Mouse (Mus musculus) CH12.LX (cell line): Measurements from ENCODE around the gene Cenpl. TPM values are rescaled to one million over a fixed set of nuclear protein-coding genes. Genes with fewer than 3 reads are reported as not detected.

ENCODE experiments used
- DNase-seq: peaks from one replicate; pipeline ENCODE4 v3.0.0-alpha.2; 2013; ENCODE audit errors: extremely low read depth
- H3K27ac ChIP-seq: 2 replicates; pipeline ENCODE4 v1.5.1; 2012; ENCODE audit warnings: low read depth, mild to moderate bottlenecking, control low read depth, moderate library complexity; ENCODE audit not compliant: insufficient read depth
- H3K27me3 ChIP-seq: replicated peaks from 2 replicates; pipeline ENCODE3; 2012; ENCODE audit warnings: inconsistent platforms
- H3K36me3 ChIP-seq, 2 experiments: replicated peaks in 1 of 2; 2 replicates each; pipeline versions ENCODE3 to v1.6.1; 2012; ENCODE audit warnings: inconsistent platforms in 1 of 2, low read length in 1 of 2, mild to moderate bottlenecking in 1 of 2, mixed read lengths in 1 of 2, moderate library complexity in 1 of 2; ENCODE audit not compliant: control insufficient read depth in 1 of 2, insufficient read depth in 1 of 2
- H3K4me1 ChIP-seq, 2 experiments: 2 replicates each; pipeline ENCODE4 v1.6.1; 2012; ENCODE audit warnings: inconsistent platforms in 1 of 2, moderate library complexity in 1 of 2; ENCODE audit not compliant: insufficient read depth in 2 of 2, control insufficient read depth in 1 of 2
- H3K4me2 ChIP-seq: 2 replicates; pipeline ENCODE4 v1.6.1; 2012; ENCODE audit warnings: low read depth, mild to moderate bottlenecking, control low read depth; ENCODE audit not compliant: poor library complexity, insufficient read depth, severe bottlenecking
- H3K4me3 ChIP-seq, 3 experiments: fragments of 150-350 bp in 1 of 3; sonication (generic) in 1 of 3; replicated peaks in 1 of 3; 2 replicates each; pipeline versions ENCODE3 to v1.5.1; 2011 to 2012; ENCODE audit warnings: low read depth in 2 of 3, low read length in 2 of 3, mild to moderate bottlenecking in 2 of 3, moderate library complexity in 2 of 3, control low read depth in 1 of 3, improper control_type of control experiment in 1 of 3, inconsistent platforms in 1 of 3, mixed read lengths in 1 of 3; ENCODE audit not compliant: poor library complexity in 1 of 3
- H3K79me2 ChIP-seq: replicated peaks from 2 replicates; pipeline ENCODE4 v1.6.1; 2012; ENCODE audit warnings: mild to moderate bottlenecking, moderate library complexity; ENCODE audit not compliant: control insufficient read depth, poor library complexity, insufficient read depth, severe bottlenecking; ENCODE audit errors: extremely low read depth
- H3K9ac ChIP-seq: 2 replicates; pipeline ENCODE4 v1.6.1; 2012; ENCODE audit warnings: low read depth, mild to moderate bottlenecking, control low read depth, moderate library complexity; ENCODE audit not compliant: insufficient read depth
- H3K9me3 ChIP-seq: replicated peaks from 2 replicates; pipeline ENCODE3; 2012; ENCODE audit warnings: low read length, inconsistent platforms, mixed read lengths
- BHLHE40 ChIP-seq: IDR thresholded peaks from 2 replicates; pipeline ENCODE4 v1.6.1; 2011; ENCODE audit warnings: mild to moderate bottlenecking, low read depth, low read length, improper control_type of control experiment
- CHD1 ChIP-seq: IDR thresholded peaks from 2 replicates; pipeline ENCODE4 v1.6.1; 2012; ENCODE audit warnings: low read depth, low read length, improper control_type of control experiment, inconsistent platforms
- CTCF ChIP-seq, 2 experiments: IDR thresholded peaks in 1 of 2; conservative IDR thresholded peaks in 1 of 2; 2 replicates each; pipeline ENCODE4 v1.5.1; 2011 to 2012; ENCODE audit warnings: low read depth in 2 of 2, low read length in 2 of 2, improper control_type of control experiment in 1 of 2, inconsistent platforms in 1 of 2, mild to moderate bottlenecking in 1 of 2, moderate library complexity in 1 of 2
- E2F4 ChIP-seq: IDR thresholded peaks from 2 replicates; pipeline ENCODE4 v1.6.1; 2011; ENCODE audit warnings: low read depth, low read length, improper control_type of control experiment; ENCODE audit not compliant: insufficient replicate concordance
- ELF1 ChIP-seq: IDR thresholded peaks from 2 replicates; pipeline ENCODE4 v1.6.1; 2014; ENCODE audit warnings: low read depth, mild to moderate bottlenecking, inconsistent platforms, low read length, improper control_type of control experiment
- EP300 ChIP-seq: IDR thresholded peaks from 2 replicates; pipeline ENCODE4 v1.6.1; 2011; ENCODE audit warnings: low read length, improper control_type of control experiment
- GABPA ChIP-seq: IDR thresholded peaks from 2 replicates; pipeline ENCODE4 v1.6.1; 2012; ENCODE audit warnings: low read depth, low read length, improper control_type of control experiment, inconsistent platforms; ENCODE audit not compliant: insufficient replicate concordance
- HCFC1 ChIP-seq: IDR thresholded peaks from 2 replicates; pipeline ENCODE4 v1.6.1; 2012; ENCODE audit warnings: low read depth, mild to moderate bottlenecking, inconsistent platforms, low read length, improper control_type of control experiment
- IRF4 ChIP-seq: IDR thresholded peaks from 2 replicates; pipeline ENCODE4 v1.6.1; 2014; ENCODE audit warnings: low read depth, mild to moderate bottlenecking, inconsistent platforms, low read length, improper control_type of control experiment
- JUN ChIP-seq: IDR thresholded peaks from 2 replicates; pipeline ENCODE4 v1.6.1; 2011; ENCODE audit warnings: low read depth, mild to moderate bottlenecking, low read length, improper control_type of control experiment, moderate library complexity; ENCODE audit not compliant: insufficient read depth
- MAFK ChIP-seq: IDR thresholded peaks from 2 replicates; pipeline ENCODE4 v1.6.1; 2011; ENCODE audit warnings: low read length, improper control_type of control experiment; ENCODE audit not compliant: insufficient replicate concordance
- MEF2A ChIP-seq: IDR thresholded peaks from 2 replicates; pipeline ENCODE4 v1.6.1; 2014; ENCODE audit warnings: low read depth, mild to moderate bottlenecking, inconsistent platforms, low read length, improper control_type of control experiment, borderline replicate concordance
- NELFE ChIP-seq: IDR thresholded peaks from 2 replicates; pipeline ENCODE4 v1.6.1; 2011; ENCODE audit warnings: low read depth, low read length, improper control_type of control experiment
- PAX5 ChIP-seq: IDR thresholded peaks from 2 replicates; pipeline ENCODE4 v1.6.1; 2012; ENCODE audit warnings: low read length, inconsistent platforms, mixed read lengths
- POLR2AphosphoS2 ChIP-seq: IDR thresholded peaks from 2 replicates; pipeline ENCODE4 v1.6.1; 2011; ENCODE audit warnings: low read depth, low read length, improper control_type of control experiment
- RCOR1 ChIP-seq: conservative IDR thresholded peaks from 2 replicates; pipeline ENCODE4 v1.6.1; 2012; ENCODE audit warnings: low read depth, mild to moderate bottlenecking, inconsistent platforms, low read length, improper control_type of control experiment
- SIN3A ChIP-seq: IDR thresholded peaks from 2 replicates; pipeline ENCODE4 v1.6.1; 2012; ENCODE audit warnings: low read length, improper control_type of control experiment, inconsistent platforms
- TBP ChIP-seq: conservative IDR thresholded peaks from 2 replicates; pipeline ENCODE4 v1.6.1; 2011; ENCODE audit warnings: low read depth, low read length, improper control_type of control experiment
- UBTF ChIP-seq: IDR thresholded peaks from 2 replicates; pipeline ENCODE4 v1.6.1; 2012; ENCODE audit warnings: low read depth, mild to moderate bottlenecking, inconsistent platforms, low read length, improper control_type of control experiment, moderate library complexity
- USF1 ChIP-seq: IDR thresholded peaks from 2 replicates; pipeline ENCODE4 v1.6.1; 2014; ENCODE audit warnings: low read depth, mild to moderate bottlenecking, inconsistent platforms, low read length, improper control_type of control experiment
- ZC3H11A ChIP-seq: IDR thresholded peaks from 2 replicates; pipeline ENCODE4 v1.6.1; 2012; ENCODE audit warnings: low read depth, mild to moderate bottlenecking, inconsistent platforms, low read length, improper control_type of control experiment
- ZKSCAN1 ChIP-seq: IDR thresholded peaks from 2 replicates; pipeline ENCODE4 v1.6.1; 2012; ENCODE audit warnings: low read depth, inconsistent platforms, low read length, improper control_type of control experiment, borderline replicate concordance
- dilution Hi-C: fragments of 300-500 bp; cut with MboI; formaldehyde crosslinking; loops from 2 replicates; pipeline ENCODE4 v1.14.3; 2020; ENCODE audit warnings: low sequenced_read_pairs; ENCODE audit not compliant: extremely low pct_unique_long_range_greater_than_20kb, extremely low pct_ligation_motif_present
- in situ Hi-C: fragments of 300-500 bp; cut with MboI; formaldehyde crosslinking; loops from 3 replicates; pipeline ENCODE4 v1.14.3; 2019; ENCODE audit warnings: low sequenced_read_pairs, low pct_ligation_motif_present, low pct_unique_long_range_greater_than_20kb, mixed read lengths
- polyA plus RNA-seq: library from polyadenylated mRNA; unstranded; fragments of >175 nt; gene quantifications from 2 replicates; pipeline ENCODE4 v1.2.1, GENCODE M21; 2012; ENCODE audit warnings: low read depth; ENCODE audit not compliant: insufficient read length
- total RNA-seq, 2 experiments: library from RNA; depleted of rRNA; stranded (reverse); fragments of 300-350 nt in 1 of 2; fragments of >200 nt in 1 of 2; gene quantifications; 2 replicates each; pipeline ENCODE4 v1.2.3; 2012 to 2014

The Cenpl gene
- total and polyA plus RNA-seq, 3 experiments: 4.6 to 13.1 (median 11.5) TPM

DNA sequence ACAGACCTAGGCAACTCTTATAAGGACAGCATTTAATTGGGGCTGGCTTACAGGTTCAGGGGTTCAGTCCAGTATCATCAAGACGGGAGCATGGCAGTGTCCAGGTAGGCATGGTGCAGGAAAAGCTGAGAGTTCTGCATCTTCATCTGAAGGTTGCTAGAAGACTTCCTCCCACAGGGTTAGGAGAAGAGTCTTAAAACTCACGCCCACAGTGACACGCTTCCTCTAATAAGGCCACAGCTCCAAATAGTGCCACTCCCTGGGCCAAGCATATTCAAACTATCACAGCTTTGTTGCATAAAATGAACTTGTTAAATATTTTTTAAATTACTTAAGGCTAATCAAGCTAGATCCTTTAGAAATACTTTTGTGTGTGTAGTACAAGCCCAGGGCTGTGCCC is 6.7 kb downstream of the Cenpl start:
- no peak overlapping the region for H3K4me3 ChIP-seq
- H3K9ac ChIP-seq: no peak overlapping the region
- peaks cover 6 to 37% of the 10 kb centered on the region in 2 experiments for H3K36me3 ChIP-seq
- H3K9me3 ChIP-seq: no peaks in the 10 kb centered on the region
- H3K27me3 ChIP-seq: no peaks in the 10 kb centered on the region
- no peak for TF ChIP-seq JUN
- no peak for TF ChIP-seq MAFK
- no peak for DNase-seq
- in situ Hi-C loops (no loop called here), dilution Hi-C loops (no loop called here)
- H3K4me1 ChIP-seq: peaks cover 2 to 40% of the 10 kb centered on the region in 2 experiments; a peak in 2 of 4 replicates
- H3K4me2 ChIP-seq: no peak overlapping the region
- H3K79me2 ChIP-seq: peaks cover 35% of the 10 kb centered on the region
- no peak overlapping the region for H3K27ac ChIP-seq

DNA sequence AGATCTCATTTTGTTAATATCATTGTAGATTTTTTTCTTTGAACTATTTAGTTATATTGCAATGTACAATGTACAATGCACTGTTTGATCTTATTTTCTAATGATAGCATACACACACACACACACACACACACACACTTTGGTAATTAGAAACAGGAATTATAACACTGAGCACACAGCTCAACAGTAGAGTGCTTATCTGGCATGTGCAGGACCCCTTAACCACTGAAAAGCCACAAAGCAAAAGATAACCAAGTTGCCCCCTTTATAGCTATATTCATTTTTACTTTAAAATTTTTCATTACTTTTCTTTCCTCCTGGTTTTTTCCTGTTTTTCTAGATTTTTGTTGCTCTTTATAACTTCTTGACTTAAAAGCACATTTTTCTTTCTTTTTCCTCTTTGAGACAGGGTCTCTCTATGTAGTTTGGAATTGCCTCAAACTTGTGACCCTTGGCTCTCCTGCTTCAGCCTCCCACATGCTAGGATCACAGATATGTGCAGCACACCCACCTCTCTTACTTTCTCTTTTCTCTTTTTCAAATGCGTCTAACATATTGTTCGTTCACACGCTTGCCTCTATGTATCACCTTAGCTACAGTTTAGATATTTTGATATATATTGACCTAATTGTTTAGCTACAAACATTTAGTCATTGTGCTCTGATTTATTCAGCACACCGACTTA is 29.4 kb downstream of the Cenpl start:
- DNase-seq: no peak
- no peaks in the 10 kb centered on the region for H3K27me3 ChIP-seq
- no peaks in the 10 kb centered on the region for H3K9me3 ChIP-seq
- H3K4me3 ChIP-seq: no peak overlapping the region
- H3K4me1 ChIP-seq: no peaks in the 10 kb centered on the region
- H3K79me2 ChIP-seq: no peaks in the 10 kb centered on the region
- H3K9ac ChIP-seq: no peak overlapping the region
- no peak overlapping the region for H3K27ac ChIP-seq
- H3K4me2 ChIP-seq: no peak overlapping the region
- H3K36me3 ChIP-seq: peaks cover 22 to 67% of the 10 kb centered on the region in 2 experiments
- dilution Hi-C loops (no loop called here), in situ Hi-C loops (no loop called here)
- TF ChIP-seq TBP: no peak
- no peak for TF ChIP-seq EP300
- no peak for TF ChIP-seq POLR2AphosphoS2
- TF ChIP-seq UBTF: no peak
- TF ChIP-seq HCFC1: no peak
- TF ChIP-seq CHD1: no peak
- TF ChIP-seq E2F4: no peak
- no peak for TF ChIP-seq MAFK
- TF ChIP-seq CTCF (conservative IDR thresholded peaks at IDR 0.05 in 1 of 2, IDR thresholded peaks at IDR 0.05 in 1 of 2; ENCODE audit: low read depth in 2 of 2, low read length in 2 of 2): no peak
- no peak for TF ChIP-seq ZKSCAN1
- TF ChIP-seq ELF1: no peak

DNA sequence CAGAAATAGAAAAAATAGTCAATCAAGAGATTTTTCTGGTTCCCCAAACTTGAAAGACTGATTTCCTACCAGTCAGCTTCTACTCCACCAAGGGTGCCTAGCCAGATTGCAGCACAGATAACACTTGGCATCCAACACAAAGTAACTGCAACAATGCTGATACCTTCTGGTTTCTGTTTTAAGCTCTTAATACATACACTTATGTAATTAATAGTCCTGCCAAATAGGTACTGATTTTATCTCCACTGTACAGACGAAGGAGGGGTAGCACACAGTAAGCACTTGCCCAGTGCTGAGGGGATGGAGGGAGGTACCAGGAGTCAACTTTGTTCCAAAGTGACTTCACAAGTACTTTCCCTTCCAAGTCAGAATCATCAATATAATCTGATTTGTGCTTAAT is 33.3 kb downstream of the Cenpl start:
- no peak overlapping the region for H3K9ac ChIP-seq
- H3K27me3 ChIP-seq: no peaks in the 10 kb centered on the region
- TF ChIP-seq ZC3H11A: no peak
- TF ChIP-seq MEF2A: no peak
- TF ChIP-seq IRF4: no peak
- TF ChIP-seq USF1: no peak
- TF ChIP-seq GABPA: no peak
- TF ChIP-seq SIN3A: no peak
- no peak for TF ChIP-seq PAX5
- no peak for TF ChIP-seq E2F4
- no peak for TF ChIP-seq BHLHE40
- no peak for TF ChIP-seq RCOR1
- TF ChIP-seq NELFE: no peak
- no peak for TF ChIP-seq POLR2AphosphoS2
- peaks cover 15 to 61% of the 10 kb centered on the region in 2 experiments for H3K36me3 ChIP-seq
- no peak overlapping the region for H3K4me2 ChIP-seq
- dilution Hi-C loops (no loop called here), in situ Hi-C loops (no loop called here)
- H3K27ac ChIP-seq: no peak overlapping the region
- no peak overlapping the region for H3K4me3 ChIP-seq
- H3K9me3 ChIP-seq: no peaks in the 10 kb centered on the region
- no peak for DNase-seq
- no peaks in the 10 kb centered on the region for H3K79me2 ChIP-seq
- H3K4me1 ChIP-seq: no peaks in the 10 kb centered on the region
